Mouse (Mus musculus): ENCODE data around the gene Rac2.
A peak's percentile ranks its signal among the peaks of the same experiment; 100 is the strongest.

The Rac2 gene

DNA sequence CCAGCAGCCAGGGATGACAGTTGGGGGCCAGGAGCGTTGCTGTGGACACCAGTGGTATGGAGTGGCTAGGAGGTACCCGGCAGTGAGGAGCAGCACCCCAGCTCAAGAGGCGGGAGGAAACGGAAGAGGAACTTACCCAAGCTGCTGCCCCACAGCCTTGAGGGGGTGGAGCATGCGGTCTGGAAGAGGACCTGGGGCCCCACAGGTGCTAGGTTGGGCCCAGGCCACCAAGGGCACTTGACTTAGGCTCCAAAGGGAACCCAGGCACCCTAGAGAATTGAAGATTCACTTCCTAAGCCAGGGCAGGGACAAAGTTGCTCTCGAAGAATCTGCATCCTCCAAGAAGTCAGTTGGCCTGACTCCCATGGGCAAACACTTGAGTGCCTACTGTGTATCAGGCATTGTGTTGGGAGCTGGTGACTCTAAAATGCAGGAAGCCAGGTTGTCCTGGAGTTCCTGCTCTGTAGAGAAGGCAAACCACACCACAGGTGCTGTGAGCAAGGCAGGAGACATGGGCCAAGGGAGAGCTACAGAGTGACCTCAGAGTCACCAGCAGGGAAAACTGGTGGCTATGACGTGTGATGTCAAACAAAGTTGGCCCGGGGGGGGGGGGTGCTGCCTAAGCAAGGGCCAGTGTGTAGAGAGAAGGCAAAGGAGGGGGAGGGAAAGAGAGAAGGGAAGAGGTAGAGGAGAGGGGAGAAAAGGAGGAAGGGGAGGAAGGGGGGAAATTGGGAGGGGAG is at the start of gene Rac2:
Rac2 (minus strand) TSS at position 126 of the 740 bp plus-strand sequence.
- peak; percentile 79 to 88 for DNase-seq (ENCODE audit: low spot score in 2 of 2)

DNA sequence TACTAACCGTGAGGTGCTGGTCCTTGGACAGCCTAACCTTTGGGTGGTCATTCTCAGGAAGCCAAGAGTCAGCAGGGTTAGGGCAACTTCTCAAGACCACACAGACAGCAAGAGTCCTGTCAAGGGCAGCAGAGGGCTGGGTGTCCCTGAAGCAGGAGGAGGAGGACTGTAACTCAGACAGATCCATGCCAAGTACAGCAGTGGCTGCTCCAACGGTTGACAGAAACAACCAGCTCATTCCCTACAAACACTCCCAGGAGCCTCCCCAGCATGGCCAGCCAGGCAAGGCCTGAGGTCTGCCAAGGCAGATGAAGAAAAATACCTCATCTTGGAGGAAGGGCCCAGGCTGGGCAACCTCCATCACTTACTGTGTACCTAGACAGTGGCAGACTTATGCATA is 44.4 kb upstream of the Rac2 start:
- DNase-seq (ENCODE audit: low spot score in 2 of 2): no peak

DNA sequence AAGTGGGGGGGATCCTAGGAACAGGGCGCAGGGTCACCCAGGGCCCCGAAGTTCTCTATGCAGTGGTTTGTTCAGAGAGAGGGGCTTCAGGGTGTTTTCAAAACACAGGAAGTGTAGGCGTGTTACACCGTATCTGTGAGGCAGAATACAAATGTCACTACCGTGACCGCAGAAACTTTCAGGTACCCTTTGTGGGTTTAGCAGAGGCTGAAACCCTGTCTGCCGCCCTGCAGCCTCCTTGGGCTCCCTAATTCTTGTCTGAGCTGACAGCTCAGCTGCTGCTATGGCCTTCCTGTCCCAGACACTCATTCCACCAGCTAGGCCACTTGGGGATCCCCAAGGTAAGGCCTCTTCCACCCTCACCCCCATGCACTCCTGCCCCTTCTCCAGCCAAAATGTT is 42.0 kb upstream of the Rac2 start:
- no peak for DNase-seq (ENCODE audit: low spot score in 2 of 2)

DNA sequence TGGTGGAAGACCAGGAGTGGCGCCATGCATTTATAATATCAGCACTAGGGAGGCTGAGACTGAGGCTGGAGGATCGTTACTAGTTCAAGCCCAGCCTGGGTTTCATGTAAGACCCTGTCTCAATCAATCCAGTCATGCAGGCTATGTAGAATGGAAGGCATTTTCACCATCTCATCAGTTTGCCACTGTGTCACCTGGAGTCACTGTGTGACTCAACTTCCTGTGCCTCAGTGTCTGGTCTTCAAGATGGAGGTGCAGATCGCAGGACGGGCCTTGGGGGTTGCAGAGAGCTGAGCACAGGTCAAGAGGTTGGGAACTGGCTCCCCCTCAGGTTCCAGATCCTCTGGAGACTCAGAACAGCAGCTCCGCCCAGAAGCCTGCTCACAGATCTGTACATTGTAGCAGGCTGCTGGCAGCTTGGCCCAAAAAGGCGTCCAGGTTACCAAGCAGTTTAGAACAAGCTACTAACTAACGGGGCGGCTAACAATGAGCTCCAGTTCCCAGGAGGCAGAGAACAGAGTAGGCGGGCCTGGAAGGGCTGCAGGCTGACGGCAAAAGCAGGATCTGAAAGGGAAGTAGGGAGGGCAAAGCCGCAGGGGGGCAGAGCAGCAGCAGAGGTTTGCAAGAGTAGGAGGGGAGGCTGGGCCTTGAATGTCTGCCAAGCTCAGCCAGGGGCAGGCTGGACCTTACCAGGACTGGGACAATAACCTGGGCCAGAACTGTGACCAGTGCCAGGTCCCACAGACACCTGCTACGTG is 38.3 kb upstream of the Rac2 start:
- DNase-seq (ENCODE audit: low spot score in 2 of 2): no peak

DNA sequence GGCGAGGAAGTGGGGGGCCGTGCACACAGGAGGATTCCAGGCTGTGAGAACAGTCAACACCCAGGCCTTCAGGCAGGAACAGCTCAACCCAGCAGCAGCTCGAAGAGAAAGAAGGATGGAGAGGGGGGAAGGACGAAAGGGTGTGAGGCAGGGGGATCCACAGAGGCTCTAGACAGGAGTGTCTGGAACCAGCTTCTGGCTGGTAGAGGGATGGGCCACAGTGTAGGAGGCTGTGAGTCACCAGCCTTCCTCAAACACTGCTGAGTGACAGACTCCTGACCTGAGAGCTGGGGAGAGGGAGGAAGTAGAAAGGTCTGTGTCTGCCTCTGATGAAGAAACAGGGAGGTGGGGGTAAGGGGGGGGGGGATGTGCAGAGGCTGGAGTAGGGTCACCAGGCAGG is 34.9 kb upstream of the Rac2 start:
- no peak for DNase-seq (ENCODE audit: low spot score in 2 of 2)

DNA sequence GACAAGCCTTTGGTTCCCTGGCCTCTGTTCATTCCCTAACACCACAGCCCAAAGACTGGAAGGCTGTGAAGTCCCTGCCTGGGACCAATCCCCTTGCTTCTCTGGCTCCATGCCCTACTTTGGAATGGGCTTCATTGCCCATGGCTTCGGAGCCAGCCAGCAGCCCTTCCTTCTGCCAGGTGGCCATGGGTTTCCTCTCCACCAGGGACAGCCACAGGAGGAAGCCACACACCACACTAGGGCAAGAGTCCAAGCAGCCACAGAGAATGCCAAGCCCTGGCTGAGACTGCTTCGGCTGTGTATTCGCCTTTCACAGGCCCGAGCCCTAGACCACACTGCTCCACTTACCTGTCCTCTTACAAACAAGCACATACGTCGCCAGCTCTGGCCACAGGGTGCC is 33.5 kb upstream of the Rac2 start:
- no peak for DNase-seq (ENCODE audit: low spot score in 2 of 2)

DNA sequence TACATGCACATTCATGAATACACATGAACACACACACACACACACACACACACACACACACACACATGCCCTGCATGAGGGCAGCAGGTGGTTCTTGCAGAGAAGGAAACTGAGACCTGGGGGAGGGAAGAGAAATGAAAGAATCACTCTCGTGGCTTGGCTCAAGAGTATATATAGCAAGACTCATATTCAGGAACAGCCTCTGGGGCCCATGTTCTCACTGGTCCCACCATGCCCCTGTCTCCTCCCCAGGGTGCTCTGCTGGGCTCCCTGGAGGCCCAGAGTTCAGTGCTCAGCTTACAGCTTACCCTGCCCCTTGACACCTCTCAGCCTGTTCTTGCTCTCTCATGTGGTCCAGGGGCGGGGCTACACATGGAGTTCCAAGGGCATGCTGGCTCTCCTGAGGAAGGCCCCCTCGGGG is 32.8 kb upstream of the Rac2 start:
- no peak for DNase-seq (ENCODE audit: low spot score in 2 of 2)

DNA sequence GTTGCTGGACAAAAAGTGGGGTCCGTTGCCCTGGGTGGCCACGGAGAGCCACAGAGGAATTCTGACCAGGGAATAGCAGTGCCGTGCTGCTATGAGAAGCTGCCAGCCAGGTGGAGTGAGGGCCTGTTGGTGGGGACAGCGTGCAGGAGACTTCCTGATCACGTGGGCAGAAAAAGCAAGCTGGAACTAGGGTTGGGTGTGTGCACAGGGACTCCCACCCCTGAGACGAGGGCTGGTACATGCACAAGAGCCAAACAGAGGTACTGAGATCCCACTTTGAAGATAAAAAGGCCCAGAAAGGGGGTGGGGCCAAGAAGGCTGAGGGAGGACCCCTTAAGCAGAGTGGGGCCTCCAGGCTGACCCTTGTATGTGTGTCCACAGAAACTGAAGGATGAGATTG is 31.7 kb upstream of the Rac2 start:
- no peak for DNase-seq (ENCODE audit: low spot score in 2 of 2)

DNA sequence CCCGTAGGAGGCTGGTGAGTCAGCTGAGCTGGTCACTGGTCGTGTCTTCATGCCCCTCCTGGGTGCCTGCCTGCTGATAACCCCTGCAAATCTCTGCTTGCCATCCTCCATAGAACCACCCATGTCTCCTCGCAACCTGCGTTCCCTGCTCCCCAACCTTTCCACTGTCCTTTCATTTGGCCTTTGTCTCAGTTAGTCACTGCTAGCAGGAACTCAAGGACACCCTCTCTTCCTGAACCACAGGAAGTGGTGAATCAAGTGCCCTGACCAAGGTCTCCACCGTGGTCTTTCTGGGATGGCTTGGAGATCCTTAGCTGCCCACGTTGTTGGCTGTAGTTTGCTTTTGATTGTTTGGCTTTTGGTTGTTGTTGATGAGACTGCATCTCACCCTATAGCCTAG is 28.6 kb upstream of the Rac2 start:
- no peak for DNase-seq (ENCODE audit: low spot score in 2 of 2)

DNA sequence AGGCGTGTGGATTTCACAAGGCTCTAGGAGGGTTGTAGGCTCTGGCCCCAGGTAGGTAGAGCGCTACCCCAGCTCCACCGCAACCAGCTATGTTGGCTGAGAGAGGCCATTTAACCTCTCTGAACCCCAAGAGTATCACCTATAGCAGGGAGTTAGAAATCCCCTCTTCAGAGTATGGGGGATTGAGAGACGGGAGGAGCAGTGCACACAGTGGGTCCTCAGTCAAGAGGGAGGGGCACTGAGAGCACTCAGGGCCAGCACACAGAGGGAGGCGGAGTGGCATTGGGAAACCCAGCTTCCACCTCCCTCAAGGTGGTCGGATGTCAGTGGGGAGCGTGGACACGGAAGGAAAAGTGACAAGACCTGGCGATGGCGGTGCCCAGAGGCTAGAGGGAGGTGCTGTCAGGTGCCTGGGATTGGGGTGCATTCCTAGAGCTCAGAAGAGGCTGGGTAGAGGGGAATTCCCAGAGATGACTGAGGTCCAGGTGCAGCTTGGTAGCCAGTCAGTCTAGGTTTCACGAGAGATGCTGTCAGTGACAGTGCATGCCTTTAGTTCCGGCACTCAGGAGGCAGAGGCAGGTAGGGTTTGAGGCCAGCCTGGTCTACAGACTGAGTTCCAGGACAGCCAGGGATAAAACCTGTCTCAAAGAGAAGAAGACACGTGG is 27.1 kb upstream of the Rac2 start:
- DNase-seq (ENCODE audit: low spot score in 2 of 2): no peak

DNA sequence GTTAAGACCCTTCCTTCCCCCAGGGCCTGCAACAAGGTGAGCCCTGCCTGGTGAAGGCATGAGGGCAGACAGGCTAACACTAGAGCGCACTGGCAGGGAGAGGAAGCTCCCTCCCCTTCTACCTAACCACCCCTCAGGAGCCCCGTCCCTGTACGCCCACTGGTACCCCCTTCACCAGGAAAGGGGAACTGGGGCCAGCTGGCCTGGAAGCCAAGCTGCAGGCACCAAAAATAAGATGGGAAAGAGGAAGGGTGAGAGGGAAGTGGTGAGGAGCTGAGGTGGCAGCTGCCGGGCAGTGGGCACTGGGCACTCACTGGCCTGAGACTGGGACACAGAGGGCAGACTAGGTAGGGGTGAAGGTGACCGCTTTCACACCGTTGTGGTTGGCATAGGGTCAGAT is 26.5 kb upstream of the Rac2 start:
- peak in 1 of 2 experiments; percentile 49 for DNase-seq (ENCODE audit: low spot score in 2 of 2)

DNA sequence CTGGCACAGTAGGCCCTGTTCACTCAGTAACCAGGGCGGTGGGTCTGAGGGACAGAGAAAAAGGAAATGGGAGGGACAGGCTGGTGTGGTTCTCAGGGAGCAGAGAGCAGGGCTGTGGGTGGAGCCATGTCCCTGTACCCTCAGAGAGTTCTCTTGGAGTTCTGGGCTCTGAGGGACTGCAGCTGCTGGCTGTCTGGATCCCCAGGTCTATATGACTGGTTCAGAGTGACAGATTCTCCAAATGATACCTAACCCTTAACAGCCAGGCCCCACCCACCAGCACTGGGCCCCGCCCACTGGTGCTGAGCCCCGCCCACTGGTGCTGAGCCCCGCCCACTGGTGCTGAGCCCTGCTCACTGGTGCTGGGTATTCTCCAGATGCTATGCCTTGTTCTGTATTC is 25.1 kb upstream of the Rac2 start:
- DNase-seq (ENCODE audit: low spot score in 2 of 2): peak; percentile 74 to 89

DNA sequence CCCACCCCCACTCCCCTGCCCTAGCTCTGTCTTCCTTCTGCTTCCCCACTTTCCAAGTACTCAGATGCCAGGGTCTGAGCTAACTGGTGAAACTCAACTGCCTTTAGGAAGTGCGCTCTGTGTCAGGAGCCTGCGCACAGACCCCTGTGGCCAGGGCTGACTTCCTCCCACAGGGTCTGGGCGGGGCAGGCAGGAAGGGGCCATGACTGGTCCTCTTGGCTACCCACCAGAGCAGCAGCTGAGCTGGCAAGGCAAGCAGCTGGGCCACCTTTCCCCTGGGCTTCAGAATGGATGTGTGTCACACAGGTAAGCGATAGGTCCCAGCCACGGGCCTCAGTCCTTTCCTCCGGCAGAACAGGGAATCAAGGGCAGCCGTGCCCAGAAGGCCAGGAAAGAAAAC is 24.3 kb upstream of the Rac2 start, which contains the start of gene Cyth4:
Cyth4 (plus strand) TSS at position 134 of the 400 bp plus-strand sequence.
- peak; percentile 74 to 82 for DNase-seq (ENCODE audit: low spot score in 2 of 2)

DNA sequence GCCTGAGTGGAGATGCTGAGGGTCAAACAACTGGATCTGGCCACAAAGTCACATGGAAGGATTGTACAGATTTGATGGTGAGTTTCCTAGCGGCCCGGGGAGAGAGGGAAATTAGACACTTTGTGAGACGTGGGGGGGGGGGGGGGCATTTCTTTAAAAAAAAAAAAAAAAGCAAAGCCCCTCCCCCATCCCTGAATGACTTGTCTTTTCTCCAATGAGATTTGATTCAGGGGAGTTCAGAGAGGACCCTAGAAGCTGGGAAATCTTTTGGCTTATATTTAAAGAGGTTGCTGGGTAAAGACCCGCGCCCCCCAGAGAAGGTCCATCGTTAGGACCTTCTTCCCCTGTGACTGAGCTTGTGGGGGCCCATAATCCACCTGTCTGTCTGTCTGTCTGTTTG is 23.9 kb upstream of the Rac2 start:
- no peak for DNase-seq (ENCODE audit: low spot score in 2 of 2)

DNA sequence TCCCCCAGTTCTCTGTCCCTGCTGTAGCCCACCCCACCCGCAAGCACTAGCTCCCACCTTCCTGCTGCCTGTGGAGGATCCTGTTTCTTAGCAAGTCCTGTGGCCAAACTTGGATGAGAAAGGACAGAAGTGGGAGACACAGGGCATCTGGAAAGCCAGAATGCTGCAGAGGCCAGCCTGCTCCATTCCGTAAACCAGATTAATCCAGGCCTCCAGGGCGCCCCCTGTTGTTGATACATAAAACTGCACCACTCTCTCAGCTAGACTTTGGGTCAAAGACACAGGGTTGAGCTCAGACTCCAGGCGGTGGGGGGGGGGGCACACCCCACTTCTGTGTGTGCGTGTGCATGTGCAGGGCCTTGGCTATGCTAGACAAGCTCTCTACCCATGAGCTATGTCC is 22.9 kb upstream of the Rac2 start:
- no peak for DNase-seq (ENCODE audit: low spot score in 2 of 2)

DNA sequence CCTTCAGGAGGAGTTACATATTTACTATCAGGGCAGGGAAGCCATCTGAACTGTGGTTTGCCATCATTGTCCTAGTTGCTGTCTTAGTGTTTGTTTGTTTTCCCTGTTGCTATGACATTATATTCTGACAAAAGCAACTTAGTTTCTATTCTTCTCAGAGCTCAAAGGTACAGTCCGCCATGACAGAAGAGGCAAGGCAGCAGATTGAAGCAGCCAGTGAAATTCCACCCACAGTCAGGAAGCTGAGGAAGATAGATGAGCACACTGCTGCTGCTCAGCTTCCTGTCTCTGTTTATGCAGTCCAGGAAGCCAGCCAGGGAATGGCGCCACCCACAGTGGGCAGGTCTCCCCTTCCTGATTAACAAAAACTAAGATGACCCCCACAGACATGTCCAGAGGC is 22.2 kb upstream of the Rac2 start:
- DNase-seq (ENCODE audit: low spot score in 2 of 2): no peak

DNA sequence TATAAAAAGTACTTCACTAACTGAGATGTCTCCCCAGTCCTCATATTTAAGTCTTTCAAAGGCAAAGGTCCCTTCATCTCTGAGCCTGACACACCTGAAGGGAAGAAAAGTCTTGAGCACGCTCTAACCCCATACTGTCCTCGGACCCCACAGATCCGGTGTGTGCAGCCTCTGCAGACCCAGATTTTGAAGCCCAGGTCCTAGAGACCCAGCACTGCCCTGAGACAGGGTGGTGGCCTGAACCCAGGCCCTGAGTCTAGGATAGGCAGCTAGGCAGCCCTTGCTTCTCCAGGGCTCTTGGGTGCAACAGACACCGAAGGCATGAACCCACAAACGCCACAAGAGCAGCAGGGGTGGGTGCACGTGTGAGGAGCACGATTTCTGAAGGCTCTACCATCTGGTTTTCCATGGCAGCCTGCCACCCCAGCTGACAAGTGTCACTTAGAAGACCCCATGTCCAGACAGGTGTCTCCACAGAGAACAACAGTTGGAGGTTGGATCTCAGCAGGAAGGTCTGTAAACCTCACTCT is 21.4 kb upstream of the Rac2 start:
- no peak for DNase-seq (ENCODE audit: low spot score in 2 of 2)

DNA sequence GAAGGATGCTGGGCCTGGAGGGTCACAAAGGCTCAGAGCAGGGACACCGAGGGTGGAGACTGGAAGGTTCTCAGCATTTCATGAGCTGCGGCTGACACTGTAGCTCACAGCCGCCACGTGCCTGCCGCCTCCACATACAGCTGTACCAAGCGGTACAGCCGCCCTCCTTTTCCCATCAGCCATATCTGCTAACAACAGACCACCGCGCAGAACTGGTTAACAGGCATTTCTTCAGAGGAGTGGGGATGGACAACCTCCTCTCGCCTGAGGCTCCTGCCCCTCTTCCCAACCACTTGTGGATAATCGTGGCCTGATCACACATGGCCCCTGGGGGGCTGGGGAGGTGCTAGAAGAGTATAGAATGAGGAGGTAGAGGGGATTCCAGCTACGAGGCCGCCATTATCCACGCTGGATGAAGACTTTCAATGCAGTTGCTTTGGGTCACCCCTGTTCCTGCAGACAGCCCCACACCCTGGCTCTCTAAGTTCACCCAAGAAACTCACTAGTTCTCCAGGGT is 19.9 kb upstream of the Rac2 start:
- DNase-seq (ENCODE audit: low spot score in 2 of 2): no peak

DNA sequence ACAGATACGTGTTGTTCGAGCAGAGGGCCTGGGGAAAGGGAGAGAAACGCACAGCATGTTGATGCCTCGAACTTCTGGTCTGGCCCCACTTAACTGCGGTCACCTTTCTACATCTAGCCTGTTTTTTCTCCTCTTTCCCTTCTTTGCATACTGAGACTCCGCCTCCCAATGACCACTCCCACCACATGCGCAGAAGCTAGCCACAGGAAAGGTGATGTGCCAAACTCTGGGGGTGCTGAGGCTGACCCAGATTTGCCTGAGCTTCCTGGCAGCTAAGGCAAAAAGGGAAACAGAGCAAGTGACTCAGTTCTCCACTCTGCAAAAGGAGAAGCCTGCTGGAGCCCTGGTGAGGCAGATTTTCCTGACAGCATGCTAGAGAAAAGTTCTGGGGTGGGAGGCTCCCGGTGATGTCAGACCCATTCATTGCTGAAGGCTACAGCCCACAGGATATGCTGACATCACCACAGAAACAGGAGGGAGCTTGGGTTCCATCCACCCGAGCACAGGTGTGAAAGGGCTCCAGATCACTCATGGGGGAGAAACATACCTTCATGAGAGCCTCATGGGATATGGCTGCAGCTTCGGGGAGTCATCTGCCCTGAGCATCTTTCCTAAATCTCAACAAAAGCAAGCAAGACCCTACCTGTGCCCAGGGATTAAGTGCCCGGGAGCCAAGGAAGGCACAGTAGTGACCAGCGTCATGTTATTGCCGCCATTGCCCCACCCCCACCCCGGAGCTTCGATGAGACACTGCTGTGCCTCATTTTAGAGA is 19.3 kb upstream of the Rac2 start:
- DNase-seq (ENCODE audit: low spot score in 2 of 2): peak; percentile 58 to 68

DNA sequence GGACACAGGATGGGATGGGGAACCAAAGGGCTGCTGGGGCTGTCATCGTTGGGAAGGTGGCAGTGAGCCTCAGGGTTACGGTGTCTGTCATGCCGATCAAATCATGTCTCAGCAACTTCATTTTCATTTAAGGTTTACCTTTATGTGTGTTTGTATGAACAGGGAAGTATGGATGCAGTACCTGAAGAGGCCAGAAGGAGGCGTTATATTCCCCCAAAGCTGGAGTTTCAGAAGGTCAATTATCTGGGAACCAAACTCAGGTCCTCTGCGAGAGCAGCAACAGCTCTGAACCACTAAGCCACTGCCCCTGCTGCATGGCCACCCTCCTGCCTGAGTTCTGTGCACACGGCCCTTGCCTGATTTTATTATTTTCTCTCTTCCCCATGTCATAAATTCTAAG is 18.2 kb upstream of the Rac2 start:
- DNase-seq (ENCODE audit: low spot score in 2 of 2): no peak

DNA sequence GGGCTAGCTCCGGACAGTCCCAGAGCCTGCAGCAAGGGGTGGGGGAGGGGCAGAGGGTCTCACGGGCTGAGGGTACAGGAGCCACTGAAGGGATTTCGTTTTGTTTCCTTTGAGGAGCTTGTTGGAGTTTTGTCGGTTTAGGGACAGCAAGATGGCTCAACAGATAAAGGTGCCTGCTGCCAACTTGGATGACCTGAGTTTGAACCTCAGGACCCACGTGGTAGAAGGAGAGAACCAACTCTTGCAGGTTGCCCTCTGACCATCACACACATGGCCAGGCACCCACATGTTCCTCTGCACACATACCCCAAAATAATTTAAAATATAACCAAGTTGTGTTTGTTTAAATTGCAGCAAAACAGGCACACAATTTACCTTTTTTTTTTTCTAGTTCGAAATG is 17.4 kb upstream of the Rac2 start:
- no peak for DNase-seq (ENCODE audit: low spot score in 2 of 2)

DNA sequence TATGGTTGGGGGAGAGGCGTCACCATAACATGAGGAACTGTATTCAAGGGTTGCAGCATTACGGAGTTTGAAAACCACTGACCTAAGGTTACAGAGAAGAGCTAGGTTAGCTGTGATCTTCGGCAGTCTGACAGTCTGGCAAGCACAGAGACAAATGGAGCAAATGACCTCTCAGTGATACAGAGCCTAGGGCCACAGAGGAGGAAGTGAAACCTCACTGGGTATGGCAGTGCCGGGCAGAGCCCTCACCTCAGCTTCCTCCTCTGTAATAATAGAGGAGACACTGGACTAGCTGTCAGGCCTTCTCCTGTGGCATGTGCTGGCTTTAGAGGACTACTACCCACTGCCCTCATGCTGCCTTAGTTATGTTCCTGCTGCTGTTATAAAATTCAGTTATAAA is 16.3 kb upstream of the Rac2 start:
- DNase-seq (ENCODE audit: low spot score in 2 of 2): peak; percentile 54 to 65

Data from spleen, postnatal 4 days (tissue).